Mouse (Mus musculus): ENCODE results near the gene 9130008F23Rik. TPM values are rescaled to one million over a fixed set of nuclear protein-coding genes. Genes with fewer than 3 reads are reported as not detected.

9130008F23Rik gene
- polyA plus RNA-seq, 1 experiment from 2014 or later = 5.4 TPM

DNA sequence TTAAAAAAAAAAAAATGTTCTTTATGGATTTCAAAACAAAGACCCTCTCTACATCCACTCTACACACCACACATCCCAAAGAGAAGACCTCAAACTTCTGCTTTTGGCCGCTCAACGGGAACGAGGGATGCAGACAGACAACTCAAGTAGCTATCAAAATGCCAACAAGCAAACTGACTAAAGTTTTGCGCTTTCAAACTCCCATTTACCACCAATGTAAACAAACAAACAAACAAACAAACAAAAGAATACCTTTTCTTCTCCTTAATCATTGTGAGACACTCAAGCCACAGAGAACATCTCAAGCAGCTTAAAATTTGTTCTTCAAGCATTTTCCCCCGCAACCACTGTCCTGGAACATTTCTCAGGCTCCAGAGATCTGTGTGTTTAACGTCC, 833 bp downstream of the 9130008F23Rik start:
- Histone ChIP-seq H3K4me2 (peak overlapping the region; percentile 80), H3K27ac (peak overlapping the region; percentile 78; the same call in 1 of the 2 replicates), H3K4me3 (replicated peaks) (peak overlapping the region; percentile 73), H3K36me3 (no peaks in the 10 kb centered on the region), H3K27me3 (replicated peaks) (no peaks in the 10 kb centered on the region), H3K9me3 (no peaks in the 10 kb centered on the region), H3K4me1 (no peaks in the 10 kb centered on the region), H3K9ac (peak overlapping the region; percentile 52)
- no peak for ATAC-seq (ENCODE audit: insufficient read depth, low FRiP score, low read depth)
- WGBS = 21% methylated on average over 6 of the region's 6 CpGs

- no peaks in the 10 kb centered on the region for H3K36me3 ChIP-seq
- H3K27ac ChIP-seq = no peak overlapping the region
- ATAC-seq (ENCODE audit: insufficient read depth, low FRiP score, low read depth) = no peak
- H3K9ac ChIP-seq = no peak overlapping the region
- WGBS = 30% methylated on average over 3 of the region's 3 CpGs
- no peaks in the 10 kb centered on the region for H3K27me3 ChIP-seq (replicated peaks)
- H3K4me3 ChIP-seq (replicated peaks) = peak overlapping the region; percentile 73
- no peaks in the 10 kb centered on the region for H3K9me3 ChIP-seq
- peak overlapping the region; percentile 80 for H3K4me2 ChIP-seq
- H3K4me1 ChIP-seq = no peaks in the 10 kb centered on the region
Measured at GRCm38 (mm10) chr17:40877741-40878140, 2.6 kb downstream of the 9130008F23Rik start.

GRCm38 (mm10) chr17:40875568-40875967, 4.8 kb downstream of the 9130008F23Rik start:
- no peak for ATAC-seq (ENCODE audit: insufficient read depth, low FRiP score, low read depth)
- Histone ChIP-seq H3K36me3 (no peaks in the 10 kb centered on the region), H3K27ac (no peak overlapping the region), H3K4me2 (no peak overlapping the region), H3K9ac (no peak overlapping the region), H3K4me3 (replicated peaks) (no peak overlapping the region), H3K9me3 (no peaks in the 10 kb centered on the region), H3K27me3 (replicated peaks) (no peaks in the 10 kb centered on the region), H3K4me1 (no peaks in the 10 kb centered on the region)
- 96% methylated on average over 1 of the region's 1 CpGs for WGBS

- H3K9ac ChIP-seq = no peak overlapping the region
- H3K4me1 ChIP-seq = no peaks in the 10 kb centered on the region
- H3K27ac ChIP-seq = no peak overlapping the region
- no peaks in the 10 kb centered on the region for H3K27me3 ChIP-seq (replicated peaks)
- no peak for ATAC-seq (ENCODE audit: insufficient read depth, low FRiP score, low read depth)
- 75% methylated on average over 3 of the region's 3 CpGs for WGBS
- H3K4me3 ChIP-seq (replicated peaks) = no peak overlapping the region
- no peak overlapping the region for H3K4me2 ChIP-seq
- no peaks in the 10 kb centered on the region for H3K36me3 ChIP-seq
- H3K9me3 ChIP-seq = no peaks in the 10 kb centered on the region
Measured at GRCm38 (mm10) chr17:40874701-40875100, 5.7 kb downstream of the 9130008F23Rik start.

GRCm38 (mm10) chr17:40873582-40874011, 6.8 kb downstream of the 9130008F23Rik start:
- H3K4me3 ChIP-seq (replicated peaks) = no peak overlapping the region
- no peaks in the 10 kb centered on the region for H3K27me3 ChIP-seq (replicated peaks)
- WGBS = 25% methylated on average over 2 of the region's 2 CpGs
- no peaks in the 10 kb centered on the region for H3K9me3 ChIP-seq
- H3K4me1 ChIP-seq = no peaks in the 10 kb centered on the region
- H3K27ac ChIP-seq = no peak overlapping the region
- no peak overlapping the region for H3K9ac ChIP-seq
- H3K36me3 ChIP-seq = no peaks in the 10 kb centered on the region
- H3K4me2 ChIP-seq = no peak overlapping the region
- 0 out of 2 replicates have a peak, but pooled peaks have one; percentile 52 for ATAC-seq (ENCODE audit: insufficient read depth, low FRiP score, low read depth)

GRCm38 (mm10) chr17:40872626-40873025, 7.7 kb downstream of the 9130008F23Rik start:
- ATAC-seq (ENCODE audit: insufficient read depth, low FRiP score, low read depth) = no peak

DNA sequence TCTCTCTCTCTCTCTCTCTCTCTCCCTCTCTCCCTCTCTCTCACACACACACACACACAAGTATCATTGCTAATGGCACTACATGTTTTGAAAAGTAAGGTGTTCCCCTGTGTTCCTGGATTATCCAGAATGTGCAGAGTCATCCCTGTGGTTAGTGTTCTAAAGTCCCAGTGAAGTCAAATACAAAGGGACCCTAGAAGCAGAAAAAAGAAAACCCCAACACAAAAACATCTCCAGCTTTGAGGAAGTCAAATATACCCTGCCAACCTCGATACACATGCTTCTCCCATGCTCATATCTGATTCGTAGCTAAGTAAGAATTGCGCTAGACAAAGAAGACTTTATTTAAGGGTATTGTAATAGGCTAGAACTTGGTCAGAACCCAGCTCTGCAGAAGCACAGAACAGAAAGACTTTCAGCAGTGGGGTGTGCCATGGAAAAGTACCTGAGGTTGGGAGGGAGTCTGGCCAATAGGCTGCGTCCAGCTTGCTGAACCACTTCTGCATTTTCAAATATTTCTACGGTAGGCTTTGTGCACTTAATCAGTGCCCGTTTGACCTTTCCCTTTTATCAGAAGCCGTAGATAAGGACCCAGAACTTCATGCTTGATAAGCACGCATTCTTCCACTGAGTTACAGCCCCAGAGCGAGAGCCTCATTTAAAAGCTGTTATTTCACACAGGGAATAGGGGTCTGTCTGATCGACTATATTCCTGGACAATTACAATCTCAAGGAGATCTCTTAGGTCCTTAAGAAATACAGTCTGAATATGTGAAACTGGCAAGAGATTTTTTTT, 11.2 kb downstream of the 9130008F23Rik start:
- Histone ChIP-seq H3K9ac (no peak overlapping the region), H3K27ac (0 out of 2 replicates have a peak overlapping the region, but pooled peaks have one; percentile 26), H3K4me2 (no peak overlapping the region), H3K4me3 (replicated peaks) (no peak overlapping the region), H3K4me1 (no peaks in the 10 kb centered on the region), H3K27me3 (replicated peaks) (no peaks in the 10 kb centered on the region), H3K36me3 (no peaks in the 10 kb centered on the region), H3K9me3 (no peaks in the 10 kb centered on the region)
- 38% methylated on average over 10 of the region's 10 CpGs for WGBS
- ATAC-seq (ENCODE audit: insufficient read depth, low FRiP score, low read depth) = peak; percentile 86

More at GRCm38 (mm10) chr17:40872626-40873025, 7.7 kb downstream of the 9130008F23Rik start:
- Histone ChIP-seq H3K9ac (no peak overlapping the region), H3K9me3 (no peaks in the 10 kb centered on the region), H3K27me3 (replicated peaks) (no peaks in the 10 kb centered on the region), H3K4me1 (no peaks in the 10 kb centered on the region), H3K4me3 (replicated peaks) (no peak overlapping the region), H3K36me3 (no peaks in the 10 kb centered on the region), H3K27ac (no peak overlapping the region), H3K4me2 (no peak overlapping the region)
- 93% methylated on average over 6 of the region's 6 CpGs for WGBS

- Histone ChIP-seq H3K9ac (no peak overlapping the region), H3K4me1 (no peaks in the 10 kb centered on the region), H3K36me3 (no peaks in the 10 kb centered on the region), H3K27me3 (replicated peaks) (no peaks in the 10 kb centered on the region), H3K4me2 (no peak overlapping the region), H3K9me3 (no peaks in the 10 kb centered on the region), H3K4me3 (replicated peaks) (no peak overlapping the region), H3K27ac (no peak overlapping the region)
- no peak for ATAC-seq (ENCODE audit: insufficient read depth, low FRiP score, low read depth)
Measured at GRCm38 (mm10) chr17:40855065-40855464, 25.3 kb downstream of the 9130008F23Rik start.

DNA sequence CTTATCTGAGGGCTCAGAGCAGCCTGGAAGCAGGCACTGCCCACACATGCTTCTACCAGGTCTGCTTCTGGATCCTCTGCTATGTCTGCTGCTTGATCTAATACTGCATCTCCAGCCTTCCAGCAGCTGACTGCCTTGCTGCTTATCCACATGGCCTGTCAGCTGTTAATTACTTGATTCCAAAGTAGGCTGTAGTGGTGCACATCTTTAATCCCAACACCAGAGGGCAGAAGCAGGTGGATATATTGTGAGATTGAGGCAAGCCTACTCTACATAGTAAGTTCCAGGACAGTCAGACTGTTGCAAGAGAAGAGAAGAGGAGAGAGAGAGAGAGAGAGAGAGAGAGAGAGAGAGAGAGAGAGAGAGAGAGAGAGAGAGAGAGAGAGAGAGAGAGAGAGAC, 43.1 kb downstream of the 9130008F23Rik start:
- Histone ChIP-seq H3K9ac (no peak overlapping the region), H3K36me3 (no peaks in the 10 kb centered on the region), H3K9me3 (no peaks in the 10 kb centered on the region), H3K27me3 (replicated peaks) (no peaks in the 10 kb centered on the region), H3K4me1 (no peaks in the 10 kb centered on the region), H3K4me3 (replicated peaks) (no peak overlapping the region), H3K27ac (no peak overlapping the region), H3K4me2 (no peak overlapping the region)
- 0 out of 2 replicates have a peak, but pooled peaks have one; percentile 53 for ATAC-seq (ENCODE audit: insufficient read depth, low FRiP score, low read depth)

DNA sequence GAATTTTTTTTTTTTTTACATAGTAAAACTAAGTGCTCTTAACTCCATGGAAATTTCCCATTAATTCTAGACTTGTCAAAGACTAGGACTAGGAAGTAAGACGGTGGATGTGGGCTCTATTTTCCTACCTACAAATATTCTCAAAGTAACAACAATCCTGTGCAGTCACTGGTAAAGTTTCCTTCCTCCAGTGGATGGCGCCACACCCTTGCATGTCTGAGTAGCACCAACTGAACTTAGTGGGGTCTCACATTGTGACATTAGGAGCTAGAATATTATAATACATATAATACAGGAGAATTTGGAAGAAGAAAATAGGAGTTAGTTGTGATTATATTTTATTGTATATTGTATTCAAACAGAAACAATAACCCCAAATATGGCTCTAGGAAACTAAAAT, 48.5 kb downstream of the 9130008F23Rik start:
- Histone ChIP-seq H3K9ac (no peak overlapping the region), H3K9me3 (no peaks in the 10 kb centered on the region), H3K4me1 (no peaks in the 10 kb centered on the region), H3K36me3 (no peaks in the 10 kb centered on the region), H3K27ac (no peak overlapping the region), H3K4me2 (no peak overlapping the region), H3K4me3 (replicated peaks) (no peak overlapping the region), H3K27me3 (replicated peaks) (no peaks in the 10 kb centered on the region)
- 42% methylated on average over 2 of the region's 2 CpGs for WGBS
- no peak for ATAC-seq (ENCODE audit: insufficient read depth, low FRiP score, low read depth)

Measured in stomach, embryonic 15.5 days (tissue).